In the genomic region with DNA sequence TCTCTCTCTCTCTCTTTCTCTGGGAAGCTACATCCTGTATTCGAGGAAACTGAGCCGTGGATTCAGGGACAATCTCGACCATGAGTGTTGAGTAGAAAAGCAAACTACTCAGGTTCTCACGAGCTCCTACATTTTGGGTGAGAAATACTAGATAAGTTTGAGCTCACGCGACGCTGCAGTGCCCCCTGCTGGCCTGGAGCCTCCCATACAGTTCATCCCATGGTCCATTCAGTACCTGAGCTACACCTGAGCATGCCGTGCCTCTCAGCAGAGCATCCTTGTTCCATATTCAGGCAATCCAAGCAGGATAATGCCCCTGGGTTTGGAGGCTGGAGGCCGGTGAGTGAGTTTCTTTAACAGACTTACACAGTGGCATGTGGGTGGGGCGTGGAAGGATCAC, we compare ENCODE assay signal across 8 mouse cellular contexts. TPM values are rescaled to one million over a fixed set of nuclear protein-coding genes. Genes with fewer than 3 reads are reported as not detected.
DNase-seq lines count a peak whose midpoint lies in the region; ATAC-seq and TF ChIP-seq lines count a peak whose summit lies in the region.

No protein-coding gene starts in this region.

- no peaks in the 10 kb centered on the region for H3K4me1 ChIP-seq in intestine, embryonic 14.5 days (replicated peaks; ENCODE audit: control insufficient read depth, insufficient read depth, low read length)
- no peaks in the 10 kb centered on the region for H3K4me1 ChIP-seq in intestine, embryonic 16.5 days (ENCODE audit: control insufficient read depth, insufficient read depth, low read length)
- H3K4me1 ChIP-seq in embryonic facial prominence, embryonic 11.5 days (ENCODE audit: control insufficient read depth, insufficient read depth, low read length) = no peaks in the 10 kb centered on the region
- H3K4me1 ChIP-seq in testis, adult 2 months (ENCODE audit: control insufficient read depth, insufficient read depth, low read length) = no peaks in the 10 kb centered on the region

- no peaks in the 10 kb centered on the region for H3K27me3 ChIP-seq in intestine, embryonic 14.5 days (replicated peaks; ENCODE audit: control insufficient read depth, insufficient read depth, low read length)
- H3K27me3 ChIP-seq in intestine, embryonic 16.5 days (replicated peaks; ENCODE audit: control insufficient read depth, insufficient read depth, low read length) = no peaks in the 10 kb centered on the region
- H3K27me3 ChIP-seq in embryonic facial prominence, embryonic 11.5 days (ENCODE audit: control insufficient read depth, insufficient read depth, low read length) = no peaks in the 10 kb centered on the region
- H3K27me3 ChIP-seq in testis, adult 2 months (ENCODE audit: control insufficient read depth, insufficient read depth, low read length) = no peaks in the 10 kb centered on the region

- H3K9me3 ChIP-seq in intestine, embryonic 14.5 days (ENCODE audit: control insufficient read depth, low read length) = 0 out of 2 replicates have a peak, but pooled peaks cover 2% of the 10 kb centered on the region
- no peaks in the 10 kb centered on the region for H3K9me3 ChIP-seq in intestine, embryonic 16.5 days (ENCODE audit: control insufficient read depth, low read length)
- H3K9me3 ChIP-seq in embryonic facial prominence, embryonic 11.5 days (replicated peaks; ENCODE audit: control insufficient read depth, low read length) = no peaks in the 10 kb centered on the region

- no peak for TF ChIP-seq POLR2A in testis, adult 2 months (IDR thresholded peaks at IDR 0.05; ENCODE audit: control insufficient read depth, low read depth, low read length)

- peak; percentile 86 for DNase-seq in intestine, embryonic 14.5 days (ENCODE audit: low spot score)
- peak; percentile 81 for DNase-seq in adrenal gland, postnatal 25 days
- DNase-seq in embryonic facial prominence, embryonic 11.5 days (ENCODE audit: low spot score) = peak; percentile 72
- peak; percentile 68 to 78 for DNase-seq in heart, postnatal 36 days
- DNase-seq in left cerebral cortex, postnatal 4 days = peak; percentile 68
- peak; percentile 54 for DNase-seq in neural tube, embryonic 10.5 days (ENCODE audit: extremely low spot score, low spot score)

- H3K4me2 ChIP-seq in intestine, embryonic 14.5 days (ENCODE audit: low read length) = no peak overlapping the region
- no peak overlapping the region for H3K4me2 ChIP-seq in intestine, embryonic 16.5 days (ENCODE audit: low read depth, low read length)
- no peak overlapping the region for H3K4me2 ChIP-seq in embryonic facial prominence, embryonic 11.5 days (ENCODE audit: low read depth, low read length)

- intact Hi-C loops in heart, postnatal 36 days (cut with DNase I) = loop anchor here (1.0 to 5.0 kb wide), 4 partner anchors 137 to 489 kb away; no protein-coding TSS in a partner anchor
- intact Hi-C loops in left cerebral cortex, postnatal 4 days (cut with DNase I) = loop anchor here (5.0 kb wide), 1 partner anchor 357 kb away; no protein-coding TSS in a partner anchor

- 0 out of 2 replicates have a peak, but pooled peaks have one; percentile 47 for ATAC-seq in intestine, embryonic 14.5 days (replicated peaks; ENCODE audit: low FRiP score, low TSS enrichment, low read depth)
- ATAC-seq in intestine, embryonic 16.5 days = no peak
- no peak for ATAC-seq in embryonic facial prominence, embryonic 11.5 days (replicated peaks; ENCODE audit: insufficient number of reproducible peaks, low FRiP score, low TSS enrichment, low read depth)

- H3K4me3 ChIP-seq in intestine, embryonic 14.5 days (ENCODE audit: low read depth, low read length) = no peak overlapping the region
- H3K4me3 ChIP-seq in intestine, embryonic 16.5 days (ENCODE audit: low read length) = no peak overlapping the region
- no peak overlapping the region for H3K4me3 ChIP-seq in embryonic facial prominence, embryonic 11.5 days (ENCODE audit: low read depth, low read length)
- no peak overlapping the region for H3K4me3 ChIP-seq in testis, adult 2 months (ENCODE audit: control insufficient read depth, low read depth, low read length)

- TF ChIP-seq CTCF in testis, adult 2 months (IDR thresholded peaks at IDR 0.05; ENCODE audit: control insufficient read depth, insufficient read depth, insufficient replicate concordance, low read depth, low read length) = peak; percentile 91; the same call in 1 of the 2 replicates

- no peaks in the 10 kb centered on the region for H3K36me3 ChIP-seq in intestine, embryonic 14.5 days (ENCODE audit: control insufficient read depth, insufficient read depth, low read length)
- H3K36me3 ChIP-seq in intestine, embryonic 16.5 days (ENCODE audit: control insufficient read depth, insufficient read depth, low read length) = no peaks in the 10 kb centered on the region
- H3K36me3 ChIP-seq in embryonic facial prominence, embryonic 11.5 days (replicated peaks; ENCODE audit: control insufficient read depth, insufficient read depth, low read depth, low read length) = no peaks in the 10 kb centered on the region
- H3K36me3 ChIP-seq in testis, adult 2 months (ENCODE audit: control insufficient read depth, insufficient read depth, low read length) = no peaks in the 10 kb centered on the region

- no peak overlapping the region for H3K9ac ChIP-seq in intestine, embryonic 14.5 days (ENCODE audit: low read length)
- no peak overlapping the region for H3K9ac ChIP-seq in intestine, embryonic 16.5 days (ENCODE audit: low read depth, low read length)
- no peak overlapping the region for H3K9ac ChIP-seq in embryonic facial prominence, embryonic 11.5 days (replicated peaks; ENCODE audit: low read length)

- H3K27ac ChIP-seq in intestine, embryonic 14.5 days (ENCODE audit: low read depth) = no peak overlapping the region
- no peak overlapping the region for H3K27ac ChIP-seq in intestine, embryonic 16.5 days (ENCODE audit: low read length)
- H3K27ac ChIP-seq in embryonic facial prominence, embryonic 11.5 days (replicated peaks; ENCODE audit: low read depth, low read length) = no peak overlapping the region
- H3K27ac ChIP-seq in testis, adult 2 months (ENCODE audit: control insufficient read depth, insufficient read depth, low read depth, low read length) = no peak overlapping the region

- 16% methylated on average over 10 of the region's 10 CpGs for WGBS in intestine, embryonic 14.5 days
- WGBS in intestine, embryonic 16.5 days = 14% methylated on average over 10 of the region's 10 CpGs
- 18% methylated on average over 10 of the region's 10 CpGs for WGBS in embryonic facial prominence, embryonic 11.5 days

RNA-seq across cellular contexts. Expression of gene Lysmd4, which starts 22.9 kb away (rescaled TPM):
- 10.6 and 12.2 TPM in 2 replicates for polyA plus RNA-seq in intestine, embryonic 14.5 days (2014; fragmentation: Nextera tagmentation; extraction: Ambion mirVana)
- polyA plus RNA-seq in intestine, embryonic 16.5 days (2015; fragmentation: Nextera tagmentation; extraction: Ambion mirVana) = 11.5 and 11.8 TPM in 2 replicates
- total RNA-seq in adrenal gland, postnatal 25 days (2021) = 11.8 and 13.4 TPM in 2 replicates
- polyA plus RNA-seq in embryonic facial prominence, embryonic 11.5 days (2014; fragmentation: Nextera tagmentation; extraction: Ambion mirVana) = 11.8 and 12.7 TPM in 2 replicates
- 10 to 100 TPM; 15.3 to 17.8 TPM for total RNA-seq in heart, postnatal 36 days (2021)
- total RNA-seq in left cerebral cortex, postnatal 4 days (2021) = 10 to 100 TPM; 32.5 to 35.4 TPM
- 29.3 and 33.4 TPM in 2 replicates for polyA plus RNA-seq in testis, adult 2 months (2012; rRNA removed)
